Comparison of ENCODE assay signal across 29 mouse cellular contexts in genomic region chr11:66920012-66920411, GRCm38 (mm10). TPM values are rescaled to one million over a fixed set of nuclear protein-coding genes. Genes with fewer than 3 reads are reported as not detected.
DNase-seq lines count a peak whose midpoint lies in the region; ATAC-seq and TF ChIP-seq lines count a peak whose summit lies in the region.
"Had no signal": no experiment of that assay in that cellular context is flagged by ENCODE, and none has a peak within 500 bp of the region (broad histone marks: within the 10 kb centered on the region; RNA-seq: fewer than 3 reads in every experiment).

No protein-coding gene starts in this region.

- TF ChIP-seq EP300 in ES-Bruce4 (IDR thresholded peaks at IDR 0.05; ENCODE audit: insufficient read depth, low read depth, low read length): peak; percentile 90
- TF ChIP-seq EP300 in liver, postnatal 0 days (IDR thresholded peaks at IDR 0.05; ENCODE audit: low read depth): no peak

- H3K27ac ChIP-seq in ES-Bruce4 (ENCODE audit: insufficient read depth, low read length): peak overlapping the region; percentile 97
- peak overlapping the region; percentile 61; the same call in 1 of the 2 replicates for H3K27ac ChIP-seq in ES-E14 (ENCODE audit: insufficient read depth, low read depth, low read length, poor library complexity, severe bottlenecking)
- H3K27ac ChIP-seq in liver, postnatal 0 days (ENCODE audit: low read depth): no peak overlapping the region
- H3K27ac ChIP-seq: embryonic facial prominence, embryonic 10.5 days; embryonic facial prominence, embryonic 12.5 days; forebrain, embryonic 10.5 days; forebrain, embryonic 12.5 days had no signal

- H3K9me3 ChIP-seq in ES-Bruce4 (replicated peaks; ENCODE audit: control insufficient read depth, insufficient read depth, low read length, poor library complexity, severe bottlenecking) (no peaks in the 10 kb centered on the region), ES-E14 (ENCODE audit: control insufficient read depth, insufficient read depth, low read depth, low read length) (no peaks in the 10 kb centered on the region)
- H3K9me3 ChIP-seq in liver, postnatal 0 days (ENCODE audit: low read length): no peaks in the 10 kb centered on the region
- H3K9me3 ChIP-seq: embryonic facial prominence, embryonic 10.5 days; embryonic facial prominence, embryonic 12.5 days; forebrain, embryonic 10.5 days; forebrain, embryonic 12.5 days had no signal

- H3K4me2 ChIP-seq in liver, postnatal 0 days (ENCODE audit: low read depth, low read length): no peak overlapping the region
- H3K4me2 ChIP-seq: embryonic facial prominence, embryonic 12.5 days; forebrain, embryonic 12.5 days had no signal

- H3K36me3 ChIP-seq in ES-Bruce4 (ENCODE audit: control insufficient read depth, insufficient read depth, low read length, poor library complexity, severe bottlenecking) (no peaks in the 10 kb centered on the region), ES-E14 (ENCODE audit: control insufficient read depth, insufficient read depth, low read length, poor library complexity, severe bottlenecking) (no peaks in the 10 kb centered on the region)
- H3K36me3 ChIP-seq in liver, postnatal 0 days (replicated peaks; ENCODE audit: insufficient read depth, low read length): no peaks in the 10 kb centered on the region
- H3K36me3 ChIP-seq: embryonic facial prominence, embryonic 10.5 days; embryonic facial prominence, embryonic 12.5 days; forebrain, embryonic 10.5 days; forebrain, embryonic 12.5 days had no signal

- H3K27me3 ChIP-seq in ES-Bruce4 (ENCODE audit: control insufficient read depth, insufficient read depth, low read length, poor library complexity, severe bottlenecking): no peaks in the 10 kb centered on the region
- H3K27me3 ChIP-seq in liver, postnatal 0 days (ENCODE audit: insufficient read depth, low read length): 0 out of 2 replicates have a peak, but pooled peaks cover 3% of the 10 kb centered on the region
- H3K27me3 ChIP-seq: embryonic facial prominence, embryonic 12.5 days had no signal

- no peak for TF ChIP-seq POLR2A in ES-Bruce4 (IDR thresholded peaks at IDR 0.05; ENCODE audit: insufficient read depth, low read length)

- in situ Hi-C loops in ES-E14 (cut with MboI; ENCODE audit: low sequenced_read_pairs in 2 of 2, unreplicated experiment in 2 of 2): loop anchor here in 1 of 2 experiments (5.0 kb wide), 1 partner anchor 62 kb away; no protein-coding TSS in a partner anchor

- ATAC-seq in liver, postnatal 0 days: no peak
- no peak for ATAC-seq in erythroblast, adult 5-6 weeks (replicated peaks; ENCODE audit: low FRiP score, poor library complexity, severe bottlenecking)
- ATAC-seq: activated CD4-positive, CD25-positive, alpha-beta regulatory T cell, adult 4 months; forebrain, embryonic 14.5 days; forebrain, embryonic 16.5 days had no signal

- H3K4me3 ChIP-seq in ES-Bruce4 (ENCODE audit: low read depth, low read length): no peak overlapping the region
- H3K4me3 ChIP-seq in ES-E14 (ENCODE audit: insufficient read depth in 1 of 2, low read depth in 1 of 2, low read length in 2 of 2, poor library complexity in 1 of 2, severe bottlenecking in 1 of 2): no peak overlapping the region
- H3K4me3 ChIP-seq in liver, postnatal 0 days (ENCODE audit: low read depth, low read length): no peak overlapping the region
- H3K4me3 ChIP-seq: embryonic facial prominence, embryonic 10.5 days; embryonic facial prominence, embryonic 12.5 days; erythroblast, embryonic 14.5 days; forebrain, embryonic 10.5 days; forebrain, embryonic 12.5 days had no signal

- peak; percentile 66 for DNase-seq in ES-E14 (ENCODE audit: low read depth, low spot score)
- DNase-seq in WW6 (ENCODE audit: low read depth, low spot score): peak; percentile 61
- no peak for DNase-seq in frontal cortex, postnatal 36 days (ENCODE audit: low spot score in 2 of 2)
- no peak for DNase-seq in liver, postnatal 0 days
- no peak for DNase-seq in thymus, postnatal 36 days
- DNase-seq: adrenal gland, adult 8-10 months; adrenal gland, postnatal 14 days; adrenal gland, postnatal 36 days; cerebellum, adult 11-12 months; cerebellum, adult 2 months; cerebellum, adult 9-10 months; cerebellum, postnatal 10 days; cerebellum, postnatal 25 days had no signal

- H3K4me1 ChIP-seq in ES-Bruce4 (ENCODE audit: control insufficient read depth, insufficient read depth, low read length) (peaks cover 19% of the 10 kb centered on the region), ES-E14 (ENCODE audit: control insufficient read depth in 2 of 2, insufficient read depth in 2 of 2, low read length in 2 of 2, poor library complexity in 1 of 2) (peaks cover 8 to 30% of the 10 kb centered on the region in 2 experiments)
- H3K4me1 ChIP-seq in liver, postnatal 0 days (ENCODE audit: insufficient read depth): no peaks in the 10 kb centered on the region

- no peak overlapping the region for H3K9ac ChIP-seq in ES-Bruce4 (ENCODE audit: low read depth, poor library complexity, severe bottlenecking)
- H3K9ac ChIP-seq in ES-E14 (ENCODE audit: insufficient read depth, low read depth, low read length, poor library complexity, severe bottlenecking): no peak overlapping the region
- H3K9ac ChIP-seq in liver, postnatal 0 days (replicated peaks): no peak overlapping the region
- H3K9ac ChIP-seq: embryonic facial prominence, embryonic 12.5 days; forebrain, embryonic 12.5 days had no signal

- TF ChIP-seq CTCF in ES-Bruce4 (IDR thresholded peaks at IDR 0.05; ENCODE audit: low read depth, low read length): no peak
- no peak for TF ChIP-seq CTCF in liver, postnatal 0 days (IDR thresholded peaks at IDR 0.05; ENCODE audit: low read depth)

- WGBS in liver, postnatal 0 days (ENCODE audit: insufficient replicate concordance): 56% methylated on average over 2 of the region's 2 CpGs

TF ChIP-seq in ES-E14, 5 proteins besides CTCF, POLR2A, EP300 and RAD21:
- TF ChIP-seq ZC3H11A (IDR thresholded peaks at IDR 0.05; ENCODE audit: borderline replicate concordance, low read depth, low read length) (no peak), CHD2 (IDR thresholded peaks at IDR 0.05; ENCODE audit: low read depth, low read length) (no peak), ZNF384 (IDR thresholded peaks at IDR 0.05; ENCODE audit: low read depth, low read length) (no peak), HCFC1 (IDR thresholded peaks at IDR 0.05; ENCODE audit: borderline replicate concordance, insufficient read depth, low read length) (no peak), MAFK (IDR thresholded peaks at IDR 0.05; ENCODE audit: insufficient read depth, low read depth, low read length) (no peak)

RNA-seq across cellular contexts. Expression of gene Pirt, which starts 8.2 kb away (rescaled TPM):
- 0.21 and 0.33 TPM in 2 replicates for polyA plus RNA-seq in ES-Bruce4 (2011; ENCODE audit: insufficient read depth, insufficient read length, low read depth, missing spikeins)
- 0.76 and 2.5 TPM in 2 replicates for total RNA-seq in ES-E14 (2012; rRNA removed)
- not detected in 2 replicates for polyA plus RNA-seq in liver, postnatal 0 days (2015; fragmentation: Nextera tagmentation; extraction: Ambion mirVana)
- total RNA-seq in erythroblast, adult 5-6 weeks (2015; ENCODE audit: low replicate concordance): not detected in 2 replicates
- not detected in 2 replicates for total RNA-seq in erythroblast, adult 5-6 weeks (2017; ENCODE audit: low replicate concordance)
- total RNA-seq: MEL had no signal
- polyA plus RNA-seq: activated CD4-positive, CD25-positive, alpha-beta regulatory T cell, adult 4 months; C2C12 had no signal

RNA-seq across cellular contexts. Expression of gene Tmem238l, which starts 36.4 kb away (rescaled TPM):
- polyA plus RNA-seq in ES-Bruce4 (2011; ENCODE audit: insufficient read depth, insufficient read length, low read depth, missing spikeins): not detected in 2 replicates
- not detected in 2 replicates for total RNA-seq in ES-E14 (2012; rRNA removed)
- polyA plus RNA-seq in liver, postnatal 0 days (2015; fragmentation: Nextera tagmentation; extraction: Ambion mirVana): not detected in 2 replicates
- total RNA-seq in erythroblast, adult 5-6 weeks (2015; ENCODE audit: low replicate concordance): not detected in 2 replicates
- total RNA-seq in erythroblast, adult 5-6 weeks (2017; ENCODE audit: low replicate concordance): not detected in 2 replicates
- total RNA-seq: adrenal gland, adult 18-20 months; adrenal gland, adult 8-10 months; adrenal gland, postnatal 14 days; adrenal gland, postnatal 36 days; MEL had no signal
- polyA plus RNA-seq: activated CD4-positive, CD25-positive, alpha-beta regulatory T cell, adult 4 months; C2C12; cerebellum, adult 2 months; cortical plate, adult 2 months; embryonic facial prominence, embryonic 10.5 days; embryonic facial prominence, embryonic 12.5 days; embryonic facial prominence, embryonic 14.5 days; erythroblast, embryonic 14.5 days; forebrain, embryonic 10.5 days; forebrain, embryonic 12.5 days; forebrain, embryonic 14.5 days; forebrain, embryonic 16.5 days; frontal cortex, adult 2 months had no signal

Comparison
In these comparisons a context has a peak if more than half of its experiments do, and no peak if none do; other contexts are left out.
1. DNase-seq: peak in ES-E14 (single experiment) and WW6 (single experiment); none in frontal cortex, postnatal 36 days (0 of 2), liver, postnatal 0 days (single experiment) and thymus, postnatal 36 days (0 of 2).